Mouse (Mus musculus): ENCODE results near the gene Mpig6b.

DNA sequence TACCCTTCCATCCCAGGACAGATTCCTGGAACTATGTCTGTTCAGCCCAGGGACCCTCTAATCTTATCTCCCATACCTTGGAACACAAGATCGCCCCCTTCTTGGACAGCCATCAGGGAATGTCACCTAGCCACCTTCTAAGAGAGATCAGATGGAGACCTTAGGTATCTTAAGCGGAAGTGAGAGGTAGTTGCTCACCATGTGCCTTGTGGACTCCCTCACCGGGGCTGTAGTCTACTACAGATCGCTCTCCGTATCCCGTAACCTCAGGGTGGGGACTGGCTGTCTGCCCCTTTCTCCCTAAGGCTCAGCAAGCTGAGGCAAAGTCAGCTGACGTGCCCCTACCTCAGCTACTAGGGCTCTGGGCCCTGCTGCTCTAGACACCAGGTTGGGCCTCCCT, 38.1 kb upstream of the Mpig6b start:
- TF ChIP-seq POLR2A (IDR thresholded peaks at IDR 0.05; ENCODE audit: control insufficient read depth, low read depth, low read length) (no peak), CTCF (IDR thresholded peaks at IDR 0.05; ENCODE audit: control insufficient read depth, insufficient read depth, insufficient replicate concordance, low read depth, low read length) (no peak)
